Mouse (Mus musculus) spleen, postnatal 14 days (tissue): ENCODE data around the gene Hdgfl1.

Source experiments
- DNase-seq, 2 experiments: peaks; one replicate each; pipeline ENCODE4 v3.0.0; 2021 to 2022; ENCODE audit warnings: low spot score in 2 of 2

Gene Hdgfl1

DNA sequence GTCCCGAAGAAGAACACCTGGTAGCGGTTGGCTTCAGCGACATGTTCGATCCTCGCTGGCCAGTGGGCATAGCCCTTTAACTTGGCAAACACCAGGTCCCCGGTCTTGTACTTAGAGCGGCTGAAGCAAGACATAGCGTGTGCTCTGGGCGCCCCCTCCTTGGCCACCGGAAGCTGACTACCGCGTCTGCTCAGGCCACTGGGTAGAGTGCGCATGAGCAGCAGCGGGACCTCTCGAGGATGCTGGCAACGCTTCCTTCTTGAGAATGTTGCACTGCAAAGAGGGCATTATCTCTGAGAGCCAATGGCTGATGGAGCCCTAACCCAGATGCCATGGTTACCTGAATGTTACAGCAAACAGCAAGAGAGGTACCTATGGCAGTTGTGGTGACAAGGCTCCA lies at the start of gene Hdgfl1:
Gene Hdgfl1 (minus strand): TSS at position 211 of the 400 bp plus-strand sequence.
- DNase-seq = no peak

DNA sequence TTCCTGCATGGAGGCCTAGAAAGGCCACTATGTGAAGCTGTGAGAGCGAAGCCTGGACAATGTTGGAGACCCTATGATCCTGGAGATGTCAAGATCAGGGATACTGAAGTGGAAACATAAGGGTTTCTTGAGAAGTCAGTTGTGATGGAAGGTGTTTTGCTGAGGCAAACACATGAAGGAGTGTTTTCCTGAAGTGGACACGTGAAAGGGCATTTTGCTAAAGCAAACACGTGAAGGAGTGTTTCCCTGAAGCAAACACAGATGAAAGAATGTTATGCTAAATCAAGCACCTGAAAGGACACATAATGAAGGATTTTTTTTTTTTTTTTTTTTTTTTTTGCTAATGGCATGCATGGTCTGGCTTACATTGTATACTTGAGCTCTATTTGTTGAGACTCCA lies 25.5 kb upstream of the Hdgfl1 start:
- no peak for DNase-seq

DNA sequence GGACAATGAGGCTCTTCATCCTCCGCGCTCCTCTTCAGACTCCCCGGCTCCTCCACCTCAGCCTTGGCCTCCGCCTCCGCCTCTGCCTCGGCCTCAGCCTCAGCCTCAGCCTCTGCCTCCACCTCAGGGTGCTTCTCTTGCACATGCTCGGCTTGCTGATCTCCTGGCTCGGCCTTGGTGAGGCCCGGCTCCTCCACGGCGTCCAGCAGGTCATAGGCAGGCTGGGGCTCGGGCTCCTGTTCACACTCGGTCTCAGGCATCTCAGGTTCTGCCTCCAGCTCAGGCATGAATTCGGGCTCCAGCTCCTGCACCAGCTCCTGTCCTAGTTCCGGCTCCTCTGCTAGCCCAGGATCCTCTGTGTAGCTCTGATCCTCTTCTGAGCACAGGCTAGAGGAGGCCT lies 541 bp downstream of the Hdgfl1 start:
- DNase-seq = no peak

DNA sequence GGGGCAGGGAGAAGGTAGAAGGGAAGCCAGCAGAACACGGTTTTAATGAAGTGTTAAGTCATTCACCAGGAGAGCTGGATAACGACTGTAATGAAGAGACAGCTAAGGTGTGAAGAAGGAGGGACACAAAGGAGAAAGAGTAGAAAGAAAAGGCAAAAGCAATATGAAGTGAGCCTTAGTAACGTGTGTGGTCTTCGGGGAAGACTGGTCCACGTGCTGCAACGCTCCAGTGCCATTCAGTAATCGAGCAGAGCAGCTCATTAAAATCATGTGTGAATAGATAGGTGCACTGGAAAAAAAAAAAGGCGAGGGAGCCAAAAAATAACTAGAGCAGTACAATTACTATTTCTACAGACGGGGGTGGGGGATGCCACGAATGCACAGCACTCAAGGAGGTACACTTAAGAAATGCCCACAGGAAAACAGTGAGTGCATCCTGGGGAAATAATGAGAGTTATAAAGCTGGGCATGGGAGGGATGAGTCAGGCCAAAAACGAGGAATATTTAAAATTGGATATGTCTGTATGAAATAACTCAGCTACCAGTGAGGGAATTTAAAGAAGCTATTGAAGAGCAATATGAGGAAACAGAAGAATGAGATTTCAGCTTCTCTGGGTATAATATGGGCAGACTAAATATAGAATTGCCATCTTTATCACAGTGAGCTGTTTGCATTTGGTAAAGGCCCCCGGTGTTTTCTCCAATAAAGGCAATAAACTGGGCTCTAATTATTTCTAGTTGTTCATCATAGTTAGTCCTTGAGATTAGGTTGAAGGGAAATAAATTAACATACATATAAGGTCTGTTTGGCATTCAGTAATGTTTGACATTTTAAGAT lies 7.8 kb downstream of the Hdgfl1 start:
- no peak for DNase-seq

DNA sequence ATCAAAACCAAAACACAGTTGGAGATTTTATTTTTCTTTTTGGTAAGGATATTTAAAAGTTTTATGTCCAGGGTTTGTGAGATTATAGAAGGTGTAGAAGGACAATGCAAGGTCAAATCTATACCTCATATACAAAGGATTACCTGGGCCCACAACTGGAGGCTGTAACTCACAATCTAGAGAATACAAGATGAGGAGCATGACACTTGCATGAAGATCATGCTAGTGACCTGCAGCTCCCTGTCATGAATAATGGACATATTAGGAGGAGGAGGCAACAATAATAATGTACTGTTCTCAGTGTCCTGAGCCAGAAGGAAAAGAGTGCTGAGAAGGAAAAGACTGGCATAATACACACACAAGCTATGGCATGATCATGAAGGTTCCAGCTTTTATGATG lies 17.1 kb downstream of the Hdgfl1 start:
- no peak for DNase-seq

DNA sequence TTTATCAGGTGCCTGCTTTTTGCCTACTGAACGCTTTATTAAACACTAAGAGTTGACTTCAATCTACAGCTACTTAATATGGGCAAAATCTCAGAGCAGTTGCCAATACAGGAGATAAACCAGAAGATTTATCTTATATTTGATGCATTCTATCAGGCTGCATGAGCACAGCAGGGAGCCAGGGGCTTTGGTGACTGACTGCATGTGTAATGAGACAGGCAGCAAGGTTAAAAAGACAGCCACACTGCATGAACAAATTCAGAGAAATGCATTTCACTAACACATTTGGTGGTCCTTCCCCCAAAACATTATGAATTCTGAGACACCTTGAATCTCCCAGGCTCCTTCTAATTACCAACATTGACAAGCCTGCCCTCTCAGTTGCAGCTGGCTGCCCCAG lies 17.6 kb downstream of the Hdgfl1 start:
- DNase-seq = no peak

DNA sequence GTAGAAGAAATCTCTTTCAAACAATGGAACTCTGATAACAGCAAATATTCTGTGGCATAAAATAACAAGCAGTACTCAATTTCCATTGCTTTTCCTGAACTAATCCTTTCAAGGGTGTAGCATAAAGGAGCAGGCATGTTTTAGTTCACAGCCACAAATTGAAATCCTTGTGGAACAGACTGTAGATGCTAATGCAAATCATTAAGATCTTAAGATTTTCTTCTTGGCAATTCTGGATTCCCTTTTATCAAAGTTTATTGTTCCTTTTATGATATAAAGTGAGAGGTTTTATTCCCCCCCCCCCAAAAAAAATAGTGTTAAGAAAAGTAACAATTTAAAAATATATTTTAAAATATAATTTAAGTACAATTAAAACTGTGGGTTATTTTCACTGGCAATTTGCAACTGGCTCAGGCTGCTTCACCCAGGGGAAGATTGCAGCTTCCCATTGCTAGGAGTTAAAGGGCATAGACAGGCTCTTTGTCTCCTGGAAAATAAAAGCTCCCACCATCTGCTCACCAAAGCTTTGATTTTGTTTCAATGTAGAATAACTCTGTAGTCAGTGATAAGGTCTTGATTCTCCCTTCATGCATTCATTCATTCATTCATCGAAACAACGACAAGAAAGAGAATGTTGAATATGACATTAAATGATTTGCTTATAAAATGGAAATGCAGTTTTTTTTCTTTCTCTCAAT lies 24.1 kb downstream of the Hdgfl1 start:
- no peak for DNase-seq

DNA sequence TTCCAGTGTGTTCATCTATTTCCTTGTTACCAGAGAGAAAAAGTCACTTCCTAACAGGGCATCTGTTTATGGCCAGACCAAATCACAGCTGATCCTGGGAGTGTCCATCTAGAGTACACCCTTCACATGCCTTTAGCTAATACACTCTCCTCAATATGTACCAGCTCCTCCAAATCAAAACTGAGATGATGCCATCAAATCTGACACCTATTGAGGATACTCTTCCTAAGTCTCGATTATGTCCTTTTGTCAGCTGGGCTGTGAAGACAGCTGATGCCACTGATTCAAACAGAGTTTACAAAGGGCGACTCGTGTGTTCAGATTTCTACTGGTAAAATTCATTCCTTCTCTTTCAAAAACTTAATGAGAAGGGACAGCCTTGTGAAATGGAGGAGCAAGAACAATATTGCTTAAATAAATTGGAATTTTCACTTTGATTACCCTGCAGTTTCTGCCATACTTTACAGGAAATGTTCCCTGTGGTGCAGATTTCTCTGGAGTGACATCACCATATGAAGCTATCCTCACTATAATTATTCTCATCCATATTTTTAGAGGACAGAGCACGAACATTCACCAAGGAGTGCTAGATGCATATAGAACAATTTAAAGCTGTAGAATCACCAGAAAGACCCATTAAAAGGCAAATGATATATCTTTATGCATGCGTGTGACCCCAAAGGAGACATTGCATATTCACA lies 24.8 kb downstream of the Hdgfl1 start:
- DNase-seq = no peak

DNA sequence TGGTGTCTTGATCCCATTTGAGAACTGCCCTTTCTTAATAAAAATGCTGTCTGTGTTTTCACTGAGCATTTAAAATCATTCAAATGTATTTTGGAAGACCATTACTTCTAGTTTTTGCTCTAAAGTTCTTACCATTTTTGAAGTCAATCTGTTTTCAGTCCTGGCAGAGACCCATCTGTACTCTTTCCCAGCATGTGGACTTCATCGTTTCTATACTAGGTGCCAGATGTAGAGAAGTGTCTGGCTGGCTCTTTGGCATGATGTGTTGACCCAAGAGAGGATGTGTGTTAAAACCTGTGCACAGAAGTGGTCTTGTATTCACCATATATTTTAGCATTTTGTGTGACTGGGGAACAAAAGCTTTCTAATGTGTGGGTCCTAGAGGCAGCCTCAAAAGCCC lies 25.9 kb downstream of the Hdgfl1 start:
- DNase-seq = no peak

DNA sequence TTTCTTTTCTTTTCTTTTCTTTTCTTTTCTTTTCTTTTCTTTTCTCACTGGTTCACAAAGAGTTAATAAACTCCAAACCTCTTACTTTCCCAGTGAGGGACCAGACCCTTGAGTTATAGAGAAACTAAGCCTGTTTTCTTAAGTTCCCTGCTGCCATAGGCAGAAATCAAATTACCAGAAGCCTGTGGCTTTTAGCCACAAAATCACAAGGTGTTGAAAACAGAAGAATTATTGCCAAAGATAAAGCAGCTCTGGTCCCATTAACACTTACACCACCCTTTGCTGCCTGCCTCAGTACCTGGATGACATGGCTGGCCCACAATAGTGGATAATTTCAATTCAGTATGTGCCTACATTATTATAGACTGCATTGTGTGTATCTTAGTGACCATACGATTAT lies 35.0 kb downstream of the Hdgfl1 start:
- DNase-seq = no peak

DNA sequence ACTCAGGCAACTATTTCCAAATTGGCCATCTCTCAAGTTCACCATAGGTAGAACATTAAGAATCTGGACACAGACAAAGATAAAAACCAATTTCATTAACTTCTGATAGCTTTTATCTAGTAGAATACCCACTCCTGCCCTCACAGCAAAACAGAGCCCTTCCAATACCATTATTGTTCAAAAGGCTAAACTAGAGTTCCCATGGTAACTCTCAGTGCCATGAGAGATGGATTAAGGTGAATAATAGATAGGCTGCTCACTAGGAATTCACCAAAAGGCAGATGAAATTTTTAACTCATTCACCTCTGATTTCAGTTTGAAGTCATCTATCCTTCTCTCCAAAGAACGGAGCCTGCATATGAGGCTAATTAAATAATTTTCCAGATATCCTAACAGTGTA lies 45.7 kb downstream of the Hdgfl1 start:
- DNase-seq = no peak

DNA sequence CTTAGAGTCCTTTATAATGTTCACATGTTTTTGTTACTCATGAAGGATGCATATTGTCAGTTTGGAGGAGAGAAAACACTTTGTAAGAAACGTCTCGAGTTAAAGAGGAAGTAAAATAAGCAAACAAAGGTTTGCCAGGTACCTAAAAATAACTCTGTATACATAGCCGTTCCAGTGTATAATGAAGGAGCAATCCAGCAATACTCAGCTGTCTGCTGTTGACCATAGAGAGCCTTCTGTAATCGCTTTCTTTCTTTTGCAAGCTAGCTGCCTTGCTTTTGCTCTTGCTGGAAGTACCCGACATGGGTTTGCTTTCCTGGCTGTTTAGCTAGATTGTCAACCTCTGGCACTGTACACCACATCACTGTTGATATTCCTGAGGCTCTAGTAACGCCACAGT lies 48.6 kb downstream of the Hdgfl1 start:
- no peak for DNase-seq

DNA sequence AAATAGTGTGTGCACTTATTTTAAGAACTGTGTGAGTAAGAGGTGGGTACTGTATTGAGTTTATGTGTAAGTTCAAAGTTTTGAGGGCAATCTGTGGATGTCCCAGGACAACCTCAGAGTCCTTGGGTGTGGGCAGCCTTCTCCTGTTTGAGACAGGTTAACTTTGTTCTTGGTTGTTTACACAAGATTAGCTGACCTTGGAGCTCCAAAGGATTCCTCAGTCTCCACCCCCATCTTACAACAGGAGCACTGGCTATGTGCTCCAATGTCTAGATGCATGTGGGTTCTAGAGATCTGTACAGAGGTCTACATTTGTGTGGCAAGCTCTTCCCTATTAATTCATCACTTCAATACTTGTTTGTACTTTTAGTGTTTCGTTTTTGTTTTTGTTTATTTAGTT lies 49.0 kb downstream of the Hdgfl1 start:
- no peak for DNase-seq

DNA sequence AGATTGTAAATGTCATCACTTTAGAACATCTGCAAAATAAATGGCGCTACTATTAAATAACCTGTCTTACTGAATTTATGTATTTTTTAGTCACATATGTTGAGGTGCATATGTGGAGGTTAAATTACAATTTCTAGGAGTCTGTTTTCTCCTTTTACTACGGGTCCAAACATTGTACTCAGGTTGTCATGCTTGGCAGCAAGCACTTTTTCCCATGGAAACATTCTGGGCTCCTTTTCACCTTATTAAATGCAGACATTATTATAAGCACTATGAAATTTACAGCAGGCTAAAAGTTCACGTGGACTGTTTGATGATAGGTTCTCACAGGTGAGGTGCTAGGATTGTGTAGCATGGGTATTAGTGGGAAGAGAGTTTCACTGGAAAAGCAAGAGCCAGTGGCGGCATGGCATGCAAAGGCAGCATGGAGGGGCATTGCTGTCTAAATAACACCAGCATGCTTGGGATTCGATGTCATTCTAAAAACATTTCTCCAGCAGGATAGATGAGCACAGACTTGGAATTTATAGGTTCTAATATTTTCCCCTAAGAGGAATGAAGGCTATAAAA lies 50.7 kb downstream of the Hdgfl1 start:
- DNase-seq = no peak
